Mouse (Mus musculus) limb, embryonic 14.5 days (tissue): ENCODE data around the gene Zfp641. TPM values are rescaled to one million over a fixed set of nuclear protein-coding genes. Genes with fewer than 3 reads are reported as not detected.

Experiments
- ATAC-seq: fragments of 200-750 bp; cut with Nextera tagmentation; 2 replicates; pipeline ENCODE4 v1.8.0; 2017; ENCODE audit warnings: low read depth, moderate number of reproducible peaks, moderate TSS enrichment; ENCODE audit not compliant: low FRiP score
- DNase-seq: peaks from one replicate; pipeline ENCODE4 v3.0.0-alpha.2; 2015; ENCODE audit warnings: low spot score
- H3K27ac ChIP-seq: fragments of 300-500 bp; sonication (generic); replicated peaks from 2 replicates; pipeline ENCODE4 v1.5.1; 2014; ENCODE audit warnings: low read depth, mild to moderate bottlenecking, low read length, moderate library complexity, mixed read lengths
- H3K27me3 ChIP-seq: fragments of 300-500 bp; sonication (generic); 2 replicates; pipeline ENCODE4 v1.6.1; 2014; ENCODE audit warnings: low read length, mixed read lengths; ENCODE audit not compliant: control insufficient read depth, insufficient read depth
- H3K36me3 ChIP-seq: fragments of 300-500 bp; sonication (generic); 2 replicates; pipeline ENCODE4 v1.6.1; 2014; ENCODE audit warnings: mild to moderate bottlenecking, low read length, moderate library complexity, mixed read lengths; ENCODE audit not compliant: control insufficient read depth, insufficient read depth
- H3K4me1 ChIP-seq: fragments of 300-500 bp; sonication (generic); 2 replicates; pipeline ENCODE4 v1.6.1; 2014; ENCODE audit warnings: antibody characterized with exemption, low read length, mixed read lengths; ENCODE audit not compliant: control insufficient read depth, insufficient read depth
- H3K4me2 ChIP-seq: fragments of 300-500 bp; sonication (generic); replicated peaks from 2 replicates; pipeline ENCODE4 v1.6.1; 2014; ENCODE audit warnings: low read depth, mild to moderate bottlenecking, low read length, moderate library complexity; ENCODE audit not compliant: severe bottlenecking
- H3K4me3 ChIP-seq: fragments of 300-500 bp; sonication (generic); replicated peaks from 2 replicates; pipeline ENCODE4 v1.5.1; 2014; ENCODE audit warnings: low read length
- H3K9ac ChIP-seq: fragments of 300-500 bp; sonication (generic); 2 replicates; pipeline ENCODE4 v1.6.1; 2014; ENCODE audit warnings: mild to moderate bottlenecking, low read depth, low read length, moderate library complexity; ENCODE audit not compliant: severe bottlenecking
- H3K9me3 ChIP-seq: fragments of 300-500 bp; sonication (generic); 2 replicates; pipeline ENCODE4 v1.6.1; 2016; ENCODE audit warnings: low read length; ENCODE audit not compliant: control insufficient read depth
- POLR2A ChIP-seq: fragments of 200-500 bp; IDR thresholded peaks from 2 replicates; pipeline ENCODE4 v1.8.0; 2012; ENCODE audit warnings: inconsistent platforms, mild to moderate bottlenecking, moderate library complexity, borderline replicate concordance; ENCODE audit not compliant: insufficient read depth, insufficient read length; ENCODE audit errors: extremely low read depth
- WGBS: fragments of 180-500 bp; shearing (Covaris S2); extraction: QIAGEN DNeasy Blood & Tissue Kit; methylation state at CpG from one replicate; pipeline ENCODE4 v1.1.7; 2014; 5-methylcytosine and 5-hydroxymethylcytosine counted together
- polyA plus RNA-seq, 2 experiments: library from polyadenylated mRNA; depleted of rRNA in 1 of 2; stranded (reverse) in 1 of 2; unstranded in 1 of 2; fragments of >200 nt; fragmentation: Nextera tagmentation in 1 of 2; extraction: Ambion mirVana in 1 of 2; gene quantifications; 2 replicates each; pipeline versions ENCODE4 v1.2.1 to v1.2.3; 2012 to 2014

Gene Zfp641
- polyA plus RNA-seq (2012; rRNA removed): 1.3 and 1.5 TPM in 2 replicates
- polyA plus RNA-seq (2014; fragmentation: Nextera tagmentation; extraction: Ambion mirVana): 0.32 and 0.79 TPM in 2 replicates

DNA sequence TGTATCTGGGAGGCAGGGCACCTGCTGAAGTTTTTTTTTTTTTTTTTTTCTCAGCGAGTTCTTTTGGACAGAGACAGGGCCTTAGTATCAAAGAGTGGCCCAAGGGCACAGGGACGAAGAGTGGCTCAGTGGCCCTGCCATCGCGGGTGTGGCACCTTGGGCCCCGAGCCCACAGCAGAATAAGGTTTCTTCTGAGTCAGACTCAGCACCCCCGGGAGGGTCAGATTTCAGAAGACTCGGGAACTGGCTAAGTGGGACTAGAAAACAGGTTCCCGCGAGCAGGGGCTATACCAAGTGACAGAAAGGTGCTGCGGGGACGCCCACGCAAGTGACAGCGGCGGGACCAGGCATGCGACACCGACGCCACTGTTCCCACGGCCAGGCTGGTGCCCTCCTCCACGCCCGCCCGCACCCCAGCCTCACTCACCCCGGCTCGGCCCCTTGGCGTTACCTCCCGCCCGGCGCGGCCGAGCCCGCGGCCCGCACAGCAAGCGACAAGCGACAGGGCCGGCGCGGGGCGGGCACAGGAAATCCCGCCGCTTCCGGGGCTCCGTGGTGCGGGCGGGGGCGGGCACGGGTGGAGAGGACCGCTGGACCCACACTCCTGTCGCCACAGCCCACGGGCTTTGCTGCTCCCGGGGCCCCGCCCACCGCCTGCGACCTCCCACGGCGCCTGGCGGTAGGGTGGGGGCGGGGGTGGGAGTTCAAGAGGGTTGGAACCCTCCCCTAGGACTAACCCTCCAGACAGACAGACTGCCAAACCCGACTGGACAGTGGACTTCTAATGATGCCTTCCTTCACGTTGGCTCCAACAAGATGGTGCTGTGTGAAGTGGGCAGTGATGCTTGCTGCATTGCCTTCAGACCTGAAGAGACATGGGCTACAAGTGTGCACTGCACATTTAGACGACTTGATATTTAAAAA lies at the start of gene Zfp641:
Gene Zfp641, minus strand, starts transcription at position 534 of the 924 bp plus-strand sequence.
- peak; percentile 23; the same call in 1 of the 2 replicates for ATAC-seq

GRCm38 (mm10) chr15:98340887-98341286 lies 44.9 kb upstream of the Zfp641 start, which contains the start of gene Olfr284:
TSS of gene Olfr284 (minus strand) at chr15:98340987.
- H3K4me1 ChIP-seq: no peaks in the 10 kb centered on the region
- no peaks in the 10 kb centered on the region for H3K9me3 ChIP-seq
- H3K36me3 ChIP-seq: no peaks in the 10 kb centered on the region
- DNase-seq (no peak), ATAC-seq (no peak)
- no peak for TF ChIP-seq POLR2A
- WGBS: 82% methylated on average over 8 of the region's 8 CpGs
- no peak within 1 kb of the TSS for H3K9ac ChIP-seq
- H3K27ac ChIP-seq: no peak within 1 kb of the TSS
- no peak within 1 kb of the TSS for H3K4me3 ChIP-seq
- no peaks in the 10 kb centered on the region for H3K27me3 ChIP-seq
- no peak within 1 kb of the TSS for H3K4me2 ChIP-seq

More for the DNA sequence above, at the start of gene Zfp641:
- DNase-seq: no peak
- WGBS: 3% methylated on average over 39 of the region's 60 CpGs
- TF ChIP-seq POLR2A: no peak
- Histone ChIP-seq H3K36me3 (no peaks in the 10 kb centered on the region), H3K27me3 (no peaks in the 10 kb centered on the region), H3K9ac (peak within 1 kb of the TSS; percentile 64), H3K4me1 (0 out of 2 replicates have a peak, but pooled peaks cover 4% of the 10 kb centered on the region), H3K27ac (no peak within 1 kb of the TSS), H3K4me3 (peak within 1 kb of the TSS; percentile 53), H3K9me3 (peaks cover 2% of the 10 kb centered on the region; the same call in 1 of the 2 replicates), H3K4me2 (peak within 1 kb of the TSS; percentile 96)

DNA sequence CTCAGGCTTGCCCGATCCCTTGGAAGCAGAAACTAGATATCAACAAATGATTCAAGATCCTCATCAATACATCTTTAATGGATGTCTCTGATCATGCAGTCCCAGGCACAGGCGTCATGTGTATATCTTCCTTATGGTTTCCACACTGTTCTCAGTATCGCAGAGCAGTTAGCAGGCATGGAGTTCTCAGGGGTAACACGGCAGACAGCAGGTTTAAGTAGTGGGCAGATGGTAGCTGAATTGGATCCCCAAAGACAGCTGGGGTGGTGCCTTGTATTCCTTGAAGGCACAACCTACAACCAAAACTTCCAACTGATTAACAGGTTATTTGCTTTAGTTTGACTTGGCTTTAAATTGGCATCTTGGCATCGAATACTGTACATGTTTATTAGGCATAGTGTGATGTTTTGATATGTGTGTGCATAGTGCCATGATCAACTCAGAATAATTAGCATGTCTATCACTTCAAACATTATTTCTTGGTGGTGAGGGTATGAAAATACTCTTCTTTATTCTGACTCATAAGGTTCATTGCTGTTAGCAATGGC lies 21.3 kb upstream of the Zfp641 start, which contains the start of gene Olfr285:
Gene Olfr285, minus strand, starts transcription at position 177 of the 548 bp plus-strand sequence.
- no peak within 1 kb of the TSS for H3K27ac ChIP-seq
- no peak within 1 kb of the TSS for H3K4me2 ChIP-seq
- no peak within 1 kb of the TSS for H3K9ac ChIP-seq
- no peak within 1 kb of the TSS for H3K4me3 ChIP-seq
- no peak for ATAC-seq
- WGBS: 86% methylated on average over 5 of the region's 5 CpGs
- no peak for DNase-seq
- no peaks in the 10 kb centered on the region for H3K27me3 ChIP-seq
- H3K36me3 ChIP-seq: no peaks in the 10 kb centered on the region
- H3K4me1 ChIP-seq: no peaks in the 10 kb centered on the region
- H3K9me3 ChIP-seq: no peaks in the 10 kb centered on the region
- TF ChIP-seq POLR2A: no peak

DNA sequence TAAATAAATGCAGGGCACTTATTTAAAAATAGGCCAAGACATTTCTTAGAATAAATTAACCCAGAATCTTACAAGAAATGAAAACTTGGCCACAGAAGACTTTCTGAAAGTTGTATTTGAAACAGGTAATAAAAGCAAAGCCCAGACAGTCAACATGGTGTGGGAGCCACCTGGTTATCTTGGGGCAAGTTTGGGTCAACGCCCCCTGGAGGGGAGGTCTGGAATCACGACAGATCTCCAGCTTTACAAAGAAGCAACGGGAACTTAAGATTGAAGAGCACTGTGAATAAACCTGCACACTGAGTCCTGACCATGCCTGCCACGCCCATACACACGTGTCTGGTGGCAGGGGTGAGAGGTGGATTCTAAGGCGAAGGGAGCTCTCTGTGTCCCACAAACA lies 19.7 kb upstream of the Zfp641 start:
- 47% methylated on average over 6 of the region's 6 CpGs for WGBS
- Histone ChIP-seq H3K4me2 (no peak overlapping the region), H3K4me3 (no peak overlapping the region), H3K4me1 (no peaks in the 10 kb centered on the region), H3K9ac (no peak overlapping the region), H3K36me3 (no peaks in the 10 kb centered on the region), H3K27me3 (no peaks in the 10 kb centered on the region), H3K9me3 (no peaks in the 10 kb centered on the region), H3K27ac (no peak overlapping the region)
- ATAC-seq: no peak
- DNase-seq: no peak
- no peak for TF ChIP-seq POLR2A

GRCm38 (mm10) chr15:98293651-98294050 lies 2.3 kb downstream of the Zfp641 start:
- no peak for ATAC-seq
- Histone ChIP-seq H3K4me1 (0 out of 2 replicates have a peak, but pooled peaks cover 4% of the 10 kb centered on the region), H3K9ac (no peak overlapping the region), H3K9me3 (no peaks in the 10 kb centered on the region), H3K27me3 (no peaks in the 10 kb centered on the region), H3K4me2 (no peak overlapping the region), H3K27ac (no peak overlapping the region), H3K36me3 (no peaks in the 10 kb centered on the region), H3K4me3 (no peak overlapping the region)
- 87% methylated on average over 8 of the region's 8 CpGs for WGBS
- TF ChIP-seq POLR2A: no peak
- DNase-seq: no peak
